Mouse (Mus musculus) olfactory bulb, adult 2 months (tissue): ENCODE measurements around the gene St14.

Experiments
- CTCF ChIP-seq: fragments of 200-500 bp; IDR thresholded peaks from 2 replicates; pipeline ENCODE4 v1.5.1; 2012; ENCODE audit warnings: low read depth, mild to moderate bottlenecking, low read length, moderate library complexity; ENCODE audit not compliant: insufficient read depth
- POLR2A ChIP-seq: fragments of 200-500 bp; IDR thresholded peaks from 2 replicates; pipeline ENCODE4 v1.6.1; 2012; ENCODE audit warnings: mild to moderate bottlenecking, low read depth, low read length, moderate library complexity; ENCODE audit not compliant: insufficient read depth

GRCm38 (mm10) chr9:31092111-31092832, 39.4 kb downstream of the St14 start:
- TF ChIP-seq CTCF, result no peak
- TF ChIP-seq POLR2A, result no peak
